Mouse (Mus musculus): ENCODE measurements at regions not wholly inside any gene's neighbourhood (a gene's known extent, or its start where the extent isn't known, plus 50 kb on each side); places are given as distances from the start of the nearest gene placed in this dataset.

DNA sequence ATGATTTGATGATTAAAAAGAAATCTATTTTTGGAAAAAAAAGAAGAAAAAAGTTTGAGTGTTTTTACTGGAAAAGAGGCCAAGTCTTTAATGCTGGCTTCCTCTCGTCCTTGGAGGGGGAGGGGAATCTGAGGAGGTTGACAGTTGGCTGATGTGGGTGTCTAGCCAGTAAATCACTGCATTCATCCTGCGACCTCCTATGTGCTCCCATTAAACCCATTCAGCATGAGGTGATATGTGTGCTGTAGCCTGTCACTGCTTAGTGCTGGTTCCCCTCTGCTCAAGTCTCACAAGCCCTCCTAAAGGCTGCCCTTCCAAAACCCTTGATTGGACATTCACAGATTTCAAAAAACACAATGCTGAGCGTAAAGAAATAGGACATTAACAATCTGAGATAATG is 68.7 kb downstream of the Atoh1 start:
- H3K9me3 ChIP-seq (replicated peaks; ENCODE audit: control insufficient read depth, low read length): no peaks in the 10 kb centered on the region
- H3K4me2 ChIP-seq (ENCODE audit: low read depth, low read length): no peak overlapping the region
- DNase-seq (ENCODE audit: low spot score) (no peak), ATAC-seq (replicated peaks; ENCODE audit: insufficient number of reproducible peaks, low FRiP score, low TSS enrichment, low read depth) (no peak)
- WGBS: 35% methylated on average over 3 of the region's 3 CpGs
- no peaks in the 10 kb centered on the region for H3K36me3 ChIP-seq (replicated peaks; ENCODE audit: control insufficient read depth, insufficient read depth, low read depth, low read length)
- H3K27me3 ChIP-seq (ENCODE audit: control insufficient read depth, insufficient read depth, low read length): no peaks in the 10 kb centered on the region
- no peak overlapping the region for H3K9ac ChIP-seq (replicated peaks; ENCODE audit: low read length)
- H3K4me3 ChIP-seq (ENCODE audit: low read depth, low read length): no peak overlapping the region
- no peak overlapping the region for H3K27ac ChIP-seq (replicated peaks; ENCODE audit: low read depth, low read length)
- no peaks in the 10 kb centered on the region for H3K4me1 ChIP-seq (ENCODE audit: control insufficient read depth, insufficient read depth, low read length)

DNA sequence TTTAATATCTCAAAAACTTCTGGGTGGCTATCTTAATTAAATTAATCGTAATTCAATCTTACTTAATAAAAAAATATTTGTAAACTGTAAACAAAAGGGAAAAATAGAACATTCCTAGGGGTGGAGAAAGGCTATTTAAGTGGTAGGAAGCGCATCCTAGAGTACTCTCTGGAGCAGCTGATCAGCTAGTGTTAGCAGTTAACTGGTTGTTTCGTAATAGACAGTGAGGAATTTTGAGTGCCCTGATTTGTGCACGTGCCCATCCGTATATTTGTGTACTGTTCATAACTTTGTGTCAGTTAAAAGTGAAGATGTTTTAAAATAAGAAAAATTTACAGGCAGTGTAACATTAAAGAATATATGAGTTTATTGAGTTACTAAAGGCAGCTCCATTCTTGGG is 69.9 kb downstream of the Atoh1 start:
- no peaks in the 10 kb centered on the region for H3K36me3 ChIP-seq (replicated peaks; ENCODE audit: control insufficient read depth, insufficient read depth, low read depth, low read length)
- no peak for DNase-seq (ENCODE audit: low spot score)
- H3K9ac ChIP-seq (replicated peaks; ENCODE audit: low read length): no peak overlapping the region
- WGBS: 62% methylated on average over 5 of the region's 5 CpGs
- H3K4me2 ChIP-seq (ENCODE audit: low read depth, low read length): peak overlapping the region; percentile 63
- no peak overlapping the region for H3K27ac ChIP-seq (replicated peaks; ENCODE audit: low read depth, low read length)
- H3K27me3 ChIP-seq (ENCODE audit: control insufficient read depth, insufficient read depth, low read length): no peaks in the 10 kb centered on the region
- H3K4me1 ChIP-seq (ENCODE audit: control insufficient read depth, insufficient read depth, low read length): no peaks in the 10 kb centered on the region
- ATAC-seq (replicated peaks; ENCODE audit: insufficient number of reproducible peaks, low FRiP score, low TSS enrichment, low read depth): no peak
- H3K4me3 ChIP-seq (ENCODE audit: low read depth, low read length): 0 out of 2 replicates have a peak overlapping the region, but pooled peaks have one; percentile 32
- H3K9me3 ChIP-seq (replicated peaks; ENCODE audit: control insufficient read depth, low read length): no peaks in the 10 kb centered on the region

DNA sequence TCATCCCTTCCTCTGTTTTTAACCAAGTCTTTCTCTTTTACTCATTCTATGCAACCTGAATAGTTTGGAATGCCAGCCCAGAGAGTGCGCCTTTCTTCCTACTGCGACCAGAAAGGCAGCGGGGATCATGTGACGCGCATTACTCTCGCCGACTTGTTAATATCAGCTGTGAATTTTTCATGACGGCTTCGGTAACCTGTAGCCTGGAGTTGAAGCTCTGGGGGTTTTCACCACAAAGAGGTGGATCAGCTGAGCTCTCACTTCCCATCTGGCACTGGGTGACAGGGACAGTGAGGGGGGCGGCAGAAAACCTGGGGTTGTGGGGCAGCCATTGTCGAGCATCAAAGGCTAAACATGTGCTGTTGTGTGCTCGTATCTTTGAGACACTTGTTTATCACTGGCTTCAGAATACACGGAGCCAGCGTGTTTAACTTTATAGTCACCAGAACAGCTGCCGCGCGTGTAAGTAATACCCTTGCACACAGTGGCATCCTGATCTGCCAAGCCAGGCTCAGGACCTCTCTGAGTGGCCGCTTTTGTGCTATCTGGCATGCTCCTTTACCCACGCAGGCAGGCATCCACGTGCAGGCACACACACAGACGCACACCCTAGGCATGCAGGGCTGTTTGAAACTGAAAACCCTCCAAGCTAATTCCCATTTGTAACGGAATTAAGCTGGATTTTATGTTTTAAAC is 70.5 kb downstream of the Atoh1 start:
- ATAC-seq (replicated peaks; ENCODE audit: insufficient number of reproducible peaks, low FRiP score, low TSS enrichment, low read depth) (peak; percentile 84), DNase-seq (ENCODE audit: low spot score) (peak; percentile 56)
- Histone ChIP-seq H3K4me2 (ENCODE audit: low read depth, low read length) (peak overlapping the region; percentile 63), H3K9ac (replicated peaks; ENCODE audit: low read length) (peak overlapping the region; percentile 46), H3K4me3 (ENCODE audit: low read depth, low read length) (peak overlapping the region; percentile 32), H3K27ac (replicated peaks; ENCODE audit: low read depth, low read length) (no peak overlapping the region), H3K9me3 (replicated peaks; ENCODE audit: control insufficient read depth, low read length) (no peaks in the 10 kb centered on the region), H3K4me1 (ENCODE audit: control insufficient read depth, insufficient read depth, low read length) (no peaks in the 10 kb centered on the region), H3K36me3 (replicated peaks; ENCODE audit: control insufficient read depth, insufficient read depth, low read depth, low read length) (no peaks in the 10 kb centered on the region), H3K27me3 (ENCODE audit: control insufficient read depth, insufficient read depth, low read length) (no peaks in the 10 kb centered on the region)
- WGBS: 7% methylated on average over 22 of the region's 22 CpGs

DNA sequence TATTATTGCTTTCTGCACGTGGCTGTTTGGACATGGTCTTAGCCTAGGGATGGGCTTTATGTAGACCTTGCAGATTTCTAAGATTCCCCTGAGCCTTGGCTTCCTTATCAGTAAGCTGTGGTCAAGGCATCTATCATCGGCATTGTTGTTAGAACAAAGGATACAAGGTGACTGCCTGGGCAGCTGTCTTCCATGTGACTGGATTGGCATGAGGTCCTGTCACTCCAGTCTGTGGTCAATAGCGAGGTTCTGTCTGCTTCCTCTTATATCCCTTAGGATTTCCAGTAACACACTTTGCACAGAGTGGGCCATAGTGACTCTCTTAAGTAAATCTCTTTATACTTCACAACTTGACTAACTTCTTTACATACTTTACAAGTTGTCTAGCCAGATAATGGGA is 72.0 kb downstream of the Atoh1 start:
- H3K27ac ChIP-seq (replicated peaks; ENCODE audit: low read depth, low read length): no peak overlapping the region
- no peaks in the 10 kb centered on the region for H3K9me3 ChIP-seq (replicated peaks; ENCODE audit: control insufficient read depth, low read length)
- WGBS: 50% methylated on average over 3 of the region's 3 CpGs
- H3K36me3 ChIP-seq (replicated peaks; ENCODE audit: control insufficient read depth, insufficient read depth, low read depth, low read length): no peaks in the 10 kb centered on the region
- H3K4me2 ChIP-seq (ENCODE audit: low read depth, low read length): no peak overlapping the region
- DNase-seq (ENCODE audit: low spot score) (no peak), ATAC-seq (replicated peaks; ENCODE audit: insufficient number of reproducible peaks, low FRiP score, low TSS enrichment, low read depth) (no peak)
- H3K27me3 ChIP-seq (ENCODE audit: control insufficient read depth, insufficient read depth, low read length): no peaks in the 10 kb centered on the region
- no peak overlapping the region for H3K9ac ChIP-seq (replicated peaks; ENCODE audit: low read length)
- no peaks in the 10 kb centered on the region for H3K4me1 ChIP-seq (ENCODE audit: control insufficient read depth, insufficient read depth, low read length)
- H3K4me3 ChIP-seq (ENCODE audit: low read depth, low read length): no peak overlapping the region

DNA sequence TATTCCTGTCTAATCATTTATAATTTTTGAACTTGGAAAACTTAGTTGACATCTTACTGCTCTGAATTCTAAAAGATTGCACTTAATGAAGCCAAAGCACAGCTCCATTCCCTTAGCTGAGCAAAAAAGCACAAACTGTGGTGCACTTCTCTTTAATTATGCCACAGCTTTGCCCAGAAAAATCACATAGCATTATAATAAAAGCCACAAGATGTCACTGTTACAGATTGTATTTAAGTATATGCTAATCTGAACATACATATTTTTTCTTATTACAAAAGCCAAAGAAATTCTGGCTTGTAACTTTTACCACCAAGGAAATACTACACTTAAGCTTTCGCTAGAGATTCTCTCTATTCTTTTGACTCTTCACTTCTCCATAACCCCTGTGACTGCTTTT is 86.2 kb downstream of the Atoh1 start:
- Histone ChIP-seq H3K4me1 (ENCODE audit: control insufficient read depth, insufficient read depth, low read length) (no peaks in the 10 kb centered on the region), H3K4me3 (ENCODE audit: low read depth, low read length) (no peak overlapping the region), H3K36me3 (replicated peaks; ENCODE audit: control insufficient read depth, insufficient read depth, low read depth, low read length) (no peaks in the 10 kb centered on the region), H3K9ac (replicated peaks; ENCODE audit: low read length) (no peak overlapping the region), H3K9me3 (replicated peaks; ENCODE audit: control insufficient read depth, low read length) (no peaks in the 10 kb centered on the region), H3K27ac (replicated peaks; ENCODE audit: low read depth, low read length) (no peak overlapping the region), H3K27me3 (ENCODE audit: control insufficient read depth, insufficient read depth, low read length) (no peaks in the 10 kb centered on the region), H3K4me2 (ENCODE audit: low read depth, low read length) (no peak overlapping the region)
- DNase-seq (ENCODE audit: low spot score) (peak; percentile 7), ATAC-seq (replicated peaks; ENCODE audit: insufficient number of reproducible peaks, low FRiP score, low TSS enrichment, low read depth) (no peak)
- 86% methylated on average over 1 of the region's 1 CpGs for WGBS

DNA sequence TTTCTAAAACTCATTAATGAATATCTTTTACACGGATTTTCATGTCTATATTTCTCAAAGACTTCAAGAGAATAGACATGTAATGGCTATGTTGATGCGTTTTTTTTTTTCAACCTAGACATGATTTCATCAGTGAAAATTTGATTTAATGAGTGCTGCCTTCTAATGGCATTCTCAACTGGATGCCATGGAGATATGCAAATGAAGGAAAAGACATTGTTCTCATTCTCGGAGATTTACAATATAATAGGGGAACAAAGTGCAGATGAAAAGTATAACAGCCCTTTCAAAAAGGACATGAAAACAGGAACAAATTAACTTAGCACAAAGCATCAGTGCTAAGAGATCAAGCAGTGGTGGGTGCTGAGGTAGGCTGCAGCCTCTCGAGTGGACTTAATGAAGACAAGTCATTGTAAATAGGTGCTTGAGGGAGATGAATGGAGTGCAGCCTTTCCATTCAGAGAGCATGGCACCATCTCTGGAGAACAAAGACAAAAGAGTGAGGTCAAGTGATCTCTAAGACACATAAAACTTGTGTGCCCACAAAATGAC is 120.2 kb downstream of the Atoh1 start:
- whole genome bisulfite sequencing: 80% methylated on average over 4 of the region's 4 CpGs

DNA sequence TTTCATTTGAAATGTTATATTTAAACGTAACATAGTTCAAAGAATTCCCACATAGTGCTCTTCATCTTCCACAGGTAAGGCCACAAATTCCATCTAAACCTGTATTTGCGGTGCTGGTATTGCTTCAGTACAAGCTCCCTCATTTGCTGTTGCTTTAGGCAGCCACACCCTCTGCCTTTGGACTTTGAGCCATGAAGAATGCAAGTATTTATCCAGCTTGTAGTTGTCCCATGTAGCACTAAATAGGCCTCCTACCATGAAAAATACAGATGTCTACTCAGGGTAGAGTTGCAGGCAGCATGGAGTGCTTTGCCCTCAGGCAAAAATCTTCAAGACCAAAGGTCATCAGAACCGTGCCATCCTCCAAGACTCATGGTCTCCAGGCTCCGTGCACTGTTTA is 134.0 kb downstream of the Atoh1 start:
- Histone ChIP-seq H3K27ac (replicated peaks; ENCODE audit: low read depth, low read length) (no peak overlapping the region), H3K9ac (replicated peaks; ENCODE audit: low read length) (no peak overlapping the region), H3K27me3 (ENCODE audit: control insufficient read depth, insufficient read depth, low read length) (no peaks in the 10 kb centered on the region), H3K36me3 (replicated peaks; ENCODE audit: control insufficient read depth, insufficient read depth, low read depth, low read length) (no peaks in the 10 kb centered on the region), H3K4me2 (ENCODE audit: low read depth, low read length) (no peak overlapping the region), H3K4me1 (ENCODE audit: control insufficient read depth, insufficient read depth, low read length) (no peaks in the 10 kb centered on the region), H3K9me3 (replicated peaks; ENCODE audit: control insufficient read depth, low read length) (no peaks in the 10 kb centered on the region), H3K4me3 (ENCODE audit: low read depth, low read length) (no peak overlapping the region)
- DNase-seq (ENCODE audit: low spot score) (no peak), ATAC-seq (replicated peaks; ENCODE audit: insufficient number of reproducible peaks, low FRiP score, low TSS enrichment, low read depth) (no peak)
- 55% methylated on average over 4 of the region's 4 CpGs for WGBS

More for the DNA sequence above, 120.2 kb downstream of the Atoh1 start:
- Histone ChIP-seq H3K4me1 (ENCODE audit: control insufficient read depth, insufficient read depth, low read length) (no peaks in the 10 kb centered on the region), H3K27ac (replicated peaks; ENCODE audit: low read depth, low read length) (no peak overlapping the region), H3K4me3 (ENCODE audit: low read depth, low read length) (no peak overlapping the region), H3K9ac (replicated peaks; ENCODE audit: low read length) (no peak overlapping the region), H3K4me2 (ENCODE audit: low read depth, low read length) (no peak overlapping the region), H3K36me3 (replicated peaks; ENCODE audit: control insufficient read depth, insufficient read depth, low read depth, low read length) (no peaks in the 10 kb centered on the region), H3K27me3 (ENCODE audit: control insufficient read depth, insufficient read depth, low read length) (no peaks in the 10 kb centered on the region), H3K9me3 (replicated peaks; ENCODE audit: control insufficient read depth, low read length) (no peaks in the 10 kb centered on the region)
- DNase-seq (ENCODE audit: low spot score): no peak
- no peak for ATAC-seq (replicated peaks; ENCODE audit: insufficient number of reproducible peaks, low FRiP score, low TSS enrichment, low read depth)

DNA sequence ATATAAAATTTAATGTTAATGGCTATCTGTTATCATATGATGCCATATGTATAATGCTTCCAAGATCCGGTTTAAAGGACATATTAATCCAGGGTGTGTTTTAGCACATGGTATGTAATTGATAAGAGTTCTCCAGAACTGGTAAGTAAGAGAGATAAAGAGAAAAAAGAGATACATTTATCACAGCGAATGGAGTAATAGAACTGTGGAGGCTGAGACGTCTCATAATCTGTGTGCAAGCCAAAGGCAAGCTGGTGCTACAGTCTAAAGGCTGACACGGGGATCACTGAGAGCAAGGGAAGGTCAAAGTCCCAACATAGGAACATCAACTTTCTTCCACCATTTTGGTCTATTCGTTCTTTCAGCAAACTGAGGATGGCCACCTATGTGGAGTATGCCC is 146.0 kb upstream of the Smarcad1 start:
- no peaks in the 10 kb centered on the region for H3K27me3 ChIP-seq (ENCODE audit: control insufficient read depth, insufficient read depth, low read length)
- no peak for ATAC-seq (replicated peaks; ENCODE audit: insufficient number of reproducible peaks, low FRiP score, low TSS enrichment, low read depth)
- no peak overlapping the region for H3K9ac ChIP-seq (replicated peaks; ENCODE audit: low read length)
- H3K27ac ChIP-seq (replicated peaks; ENCODE audit: low read depth, low read length): no peak overlapping the region
- H3K9me3 ChIP-seq (replicated peaks; ENCODE audit: control insufficient read depth, low read length): no peaks in the 10 kb centered on the region
- H3K4me1 ChIP-seq (ENCODE audit: control insufficient read depth, insufficient read depth, low read length): no peaks in the 10 kb centered on the region
- DNase-seq (ENCODE audit: low spot score): no peak
- no peaks in the 10 kb centered on the region for H3K36me3 ChIP-seq (replicated peaks; ENCODE audit: control insufficient read depth, insufficient read depth, low read depth, low read length)
- 80% methylated on average over 5 of the region's 5 CpGs for WGBS
- no peak overlapping the region for H3K4me3 ChIP-seq (ENCODE audit: low read depth, low read length)
- H3K4me2 ChIP-seq (ENCODE audit: low read depth, low read length): no peak overlapping the region

All from embryonic facial prominence, embryonic 11.5 days (tissue).